Mouse (Mus musculus) intestine, embryonic 15.5 days (tissue): ENCODE data around the gene Zfp1. TPM values are rescaled to one million over a fixed set of nuclear protein-coding genes. Genes with fewer than 3 reads are reported as not detected.

Experiments
- ATAC-seq: fragments of 200-750 bp; cut with Nextera tagmentation; 2 replicates; pipeline ENCODE4 v1.8.0; 2017; ENCODE audit warnings: moderate TSS enrichment, moderate library complexity
- H3K27ac ChIP-seq: fragments of 300-500 bp; sonication (generic); 2 replicates; pipeline ENCODE4 v1.5.1; 2015; ENCODE audit warnings: mild to moderate bottlenecking, inconsistent platforms
- H3K27me3 ChIP-seq: fragments of 300-500 bp; sonication (generic); replicated peaks from 2 replicates; pipeline ENCODE4 v1.6.1; 2015; ENCODE audit warnings: inconsistent platforms
- H3K36me3 ChIP-seq: fragments of 300-500 bp; sonication (generic); 2 replicates; pipeline ENCODE4 v1.6.1; 2015; ENCODE audit warnings: inconsistent platforms
- H3K4me1 ChIP-seq: fragments of 300-500 bp; sonication (generic); replicated peaks from 2 replicates; pipeline ENCODE4 v1.6.1; 2015; ENCODE audit warnings: inconsistent platforms
- H3K4me2 ChIP-seq: fragments of 300-500 bp; sonication (generic); replicated peaks from 2 replicates; pipeline ENCODE4 v1.6.1; 2015; ENCODE audit warnings: mild to moderate bottlenecking, inconsistent platforms
- H3K4me3 ChIP-seq: fragments of 300-500 bp; sonication (generic); replicated peaks from 2 replicates; pipeline ENCODE4 v1.5.1; 2015; ENCODE audit warnings: inconsistent platforms
- H3K9ac ChIP-seq: fragments of 300-500 bp; sonication (generic); 2 replicates; pipeline ENCODE4 v1.6.1; 2015; ENCODE audit warnings: inconsistent platforms
- H3K9me3 ChIP-seq: fragments of 300-500 bp; sonication (generic); 2 replicates; pipeline ENCODE4 v1.6.1; 2016; ENCODE audit warnings: inconsistent platforms
- WGBS: fragments of 180-500 bp; shearing (Covaris S2); methylation state at CpG from one replicate; pipeline ENCODE4 v1.1.7; 2015; 5-methylcytosine and 5-hydroxymethylcytosine counted together
- polyA plus RNA-seq: library from polyadenylated mRNA; unstranded; fragments of >200 nt; fragmentation: Nextera tagmentation; extraction: Ambion mirVana; gene quantifications from 2 replicates; pipeline ENCODE4 v1.2.1, GENCODE M21; 2015

Zfp1 gene
- polyA plus RNA-seq, 1 experiment from 2014 or later: 14.9 TPM

GRCm38 (mm10) chr8:111682521-111682920 lies 39.3 kb downstream of the Zfp1 start:
- Histone ChIP-seq H3K9me3 (no peaks in the 10 kb centered on the region), H3K4me1 (no peaks in the 10 kb centered on the region), H3K4me2 (no peak overlapping the region), H3K27ac (no peak overlapping the region), H3K27me3 (no peaks in the 10 kb centered on the region), H3K9ac (no peak overlapping the region), H3K4me3 (no peak overlapping the region), H3K36me3 (no peaks in the 10 kb centered on the region)
- no peak for ATAC-seq
- WGBS: 27% methylated on average over 9 of the region's 9 CpGs

GRCm38 (mm10) chr8:111686881-111687280 lies 43.7 kb downstream of the Zfp1 start:
- Histone ChIP-seq H3K27ac (no peak overlapping the region), H3K36me3 (no peaks in the 10 kb centered on the region), H3K4me2 (no peak overlapping the region), H3K4me3 (no peak overlapping the region), H3K9me3 (no peaks in the 10 kb centered on the region), H3K27me3 (no peaks in the 10 kb centered on the region), H3K9ac (no peak overlapping the region), H3K4me1 (no peaks in the 10 kb centered on the region)
- peak; percentile 32 for ATAC-seq
- WGBS: 78% methylated on average over 13 of the region's 13 CpGs

- no peak within 1 kb of the TSS for H3K27ac ChIP-seq
- no peak within 1 kb of the TSS for H3K9ac ChIP-seq
- ATAC-seq: peak; percentile 27
- no peak within 1 kb of the TSS for H3K4me3 ChIP-seq
- H3K27me3 ChIP-seq: no peaks in the 10 kb centered on the region
- H3K36me3 ChIP-seq: no peaks in the 10 kb centered on the region
- 0 out of 2 replicates have a peak, but pooled peaks cover 2% of the 10 kb centered on the region for H3K4me1 ChIP-seq
- H3K9me3 ChIP-seq: no peaks in the 10 kb centered on the region
- no peak within 1 kb of the TSS for H3K4me2 ChIP-seq
- 81% methylated on average over 2 of the region's 2 CpGs for WGBS
These were observed 47.8 kb downstream of the Zfp1 start, which contains the start of gene Ctrb1 for GRCm38 (mm10) chr8:111690960-111691445. Ctrb1 (minus strand) TSS chr8:111691010.

- ATAC-seq: peak; percentile 65
- WGBS: 41% methylated on average over 6 of the region's 6 CpGs
- Histone ChIP-seq H3K9ac (no peak overlapping the region), H3K4me3 (no peak overlapping the region), H3K4me1 (0 out of 2 replicates have a peak, but pooled peaks cover 2% of the 10 kb centered on the region), H3K9me3 (no peaks in the 10 kb centered on the region), H3K27me3 (no peaks in the 10 kb centered on the region), H3K36me3 (no peaks in the 10 kb centered on the region), H3K4me2 (no peak overlapping the region), H3K27ac (0 out of 2 replicates have a peak overlapping the region, but pooled peaks have one; percentile 36)
These were observed 50.1 kb downstream of the Zfp1 start for GRCm38 (mm10) chr8:111693261-111693741.

- 52% methylated on average over 7 of the region's 7 CpGs for WGBS
These were observed 52.2 kb downstream of the Zfp1 start for GRCm38 (mm10) chr8:111695441-111695840.

GRCm38 (mm10) chr8:111697655-111698054 lies 54.5 kb downstream of the Zfp1 start:
- Histone ChIP-seq H3K9me3 (no peaks in the 10 kb centered on the region; the same call in 1 of the 2 replicates), H3K36me3 (no peaks in the 10 kb centered on the region)
- WGBS: 85% methylated on average over 10 of the region's 10 CpGs

More at GRCm38 (mm10) chr8:111695441-111695840, 52.2 kb downstream of the Zfp1 start:
- no peak overlapping the region for H3K27ac ChIP-seq
- 0 out of 2 replicates have a peak, but pooled peaks cover 2% of the 10 kb centered on the region for H3K4me1 ChIP-seq
- no peak for ATAC-seq
- no peak overlapping the region for H3K4me2 ChIP-seq
- no peaks in the 10 kb centered on the region; the same call in 1 of the 2 replicates for H3K9me3 ChIP-seq
- H3K9ac ChIP-seq: no peak overlapping the region
- no peaks in the 10 kb centered on the region for H3K27me3 ChIP-seq
- H3K36me3 ChIP-seq: no peaks in the 10 kb centered on the region
- H3K4me3 ChIP-seq: no peak overlapping the region

GRCm38 (mm10) chr8:111699035-111699434 lies 55.8 kb downstream of the Zfp1 start:
- Histone ChIP-seq H3K36me3 (no peaks in the 10 kb centered on the region), H3K9me3 (no peaks in the 10 kb centered on the region; the same call in 1 of the 2 replicates), H3K27me3 (no peaks in the 10 kb centered on the region), H3K4me3 (no peak overlapping the region), H3K4me2 (no peak overlapping the region), H3K27ac (no peak overlapping the region), H3K4me1 (no peaks in the 10 kb centered on the region; the same call in 1 of the 2 replicates), H3K9ac (no peak overlapping the region)
- ATAC-seq: no peak
- 11% methylated on average over 1 of the region's 1 CpGs for WGBS

More at GRCm38 (mm10) chr8:111697655-111698054, 54.5 kb downstream of the Zfp1 start:
- Histone ChIP-seq H3K27ac (no peak overlapping the region), H3K9ac (no peak overlapping the region), H3K4me1 (peaks cover 2% of the 10 kb centered on the region; the same call in 1 of the 2 replicates), H3K27me3 (no peaks in the 10 kb centered on the region), H3K4me2 (no peak overlapping the region), H3K4me3 (no peak overlapping the region)
- ATAC-seq: no peak

GRCm38 (mm10) chr8:111700201-111700600 lies 57.0 kb downstream of the Zfp1 start:
- 80% methylated on average over 3 of the region's 3 CpGs for WGBS
- no peak overlapping the region for H3K4me2 ChIP-seq
- H3K9me3 ChIP-seq: no peaks in the 10 kb centered on the region; the same call in 1 of the 2 replicates
- ATAC-seq: no peak
- no peak overlapping the region for H3K9ac ChIP-seq
- H3K4me1 ChIP-seq: peaks cover 4% of the 10 kb centered on the region
- H3K27me3 ChIP-seq: no peaks in the 10 kb centered on the region
- H3K4me3 ChIP-seq: no peak overlapping the region
- no peaks in the 10 kb centered on the region for H3K36me3 ChIP-seq
- no peak overlapping the region for H3K27ac ChIP-seq

GRCm38 (mm10) chr8:111700740-111701139 lies 57.5 kb downstream of the Zfp1 start:
- Histone ChIP-seq H3K4me1 (peaks cover 4% of the 10 kb centered on the region), H3K9me3 (no peaks in the 10 kb centered on the region; the same call in 1 of the 2 replicates), H3K4me3 (no peak overlapping the region), H3K4me2 (no peak overlapping the region), H3K27ac (0 out of 2 replicates have a peak overlapping the region, but pooled peaks have one; percentile 3), H3K36me3 (no peaks in the 10 kb centered on the region), H3K9ac (no peak overlapping the region), H3K27me3 (no peaks in the 10 kb centered on the region)
- WGBS: 86% methylated on average over 5 of the region's 5 CpGs
- ATAC-seq: no peak

GRCm38 (mm10) chr8:111701380-111701779 lies 58.2 kb downstream of the Zfp1 start:
- Histone ChIP-seq H3K9ac (no peak overlapping the region), H3K36me3 (no peaks in the 10 kb centered on the region), H3K27me3 (no peaks in the 10 kb centered on the region), H3K27ac (peak overlapping the region; percentile 28; the same call in 1 of the 2 replicates), H3K4me2 (no peak overlapping the region), H3K9me3 (no peaks in the 10 kb centered on the region; the same call in 1 of the 2 replicates), H3K4me1 (peaks cover 4% of the 10 kb centered on the region), H3K4me3 (no peak overlapping the region)
- peak; percentile 65 for ATAC-seq
- 60% methylated on average over 9 of the region's 9 CpGs for WGBS

GRCm38 (mm10) chr8:111704585-111704984 lies 61.4 kb downstream of the Zfp1 start:
- peak overlapping the region; percentile 85 for H3K27ac ChIP-seq
- ATAC-seq: no peak
- 89% methylated on average over 12 of the region's 12 CpGs for WGBS
- no peaks in the 10 kb centered on the region; the same call in 1 of the 2 replicates for H3K9me3 ChIP-seq
- no peaks in the 10 kb centered on the region for H3K27me3 ChIP-seq
- H3K4me3 ChIP-seq: no peak overlapping the region
- peaks cover 7% of the 10 kb centered on the region for H3K4me1 ChIP-seq
- H3K9ac ChIP-seq: no peak overlapping the region
- H3K4me2 ChIP-seq: no peak overlapping the region; the same call in 1 of the 2 replicates
- H3K36me3 ChIP-seq: 0 out of 2 replicates have a peak, but pooled peaks cover 2% of the 10 kb centered on the region

GRCm38 (mm10) chr8:111705222-111705621 lies 62.0 kb downstream of the Zfp1 start:
- Histone ChIP-seq H3K4me1 (peaks cover 7% of the 10 kb centered on the region), H3K9ac (no peak overlapping the region), H3K27ac (peak overlapping the region; percentile 85), H3K9me3 (no peaks in the 10 kb centered on the region), H3K27me3 (no peaks in the 10 kb centered on the region), H3K36me3 (peaks cover 8% of the 10 kb centered on the region), H3K4me2 (no peak overlapping the region; the same call in 1 of the 2 replicates), H3K4me3 (no peak overlapping the region)
- ATAC-seq: peak; percentile 93
- 43% methylated on average over 3 of the region's 3 CpGs for WGBS
